Mouse (Mus musculus) ES-E14 (cell line): Measurements from ENCODE around the gene 5031439G07Rik.

Source experiments
- CHD2 ChIP-seq: IDR thresholded peaks from 2 replicates; pipeline ENCODE4 v1.6.1; 2014; ENCODE audit warnings: mild to moderate bottlenecking, low read depth, low read length, inconsistent platforms
- HCFC1 ChIP-seq: IDR thresholded peaks from 2 replicates; pipeline ENCODE4 v1.6.1; 2012; ENCODE audit warnings: low read length, inconsistent platforms, borderline replicate concordance; ENCODE audit not compliant: insufficient read depth

- TF ChIP-seq HCFC1 = no peak
- no peak for TF ChIP-seq CHD2
These were observed 45.6 kb downstream of the 5031439G07Rik start for GRCm38 (mm10) chr15:84942647-84943285.
